In genomic region chr6:108696822-108697202, GRCm38 (mm10) we compare ENCODE assay signal across 24 mouse cellular contexts.
"Had no signal": no experiment of that assay in that cellular context is flagged by ENCODE, and none has a peak within 500 bp of the region (broad histone marks: within the 10 kb centered on the region; RNA-seq: fewer than 3 reads in every experiment).

No protein-coding gene starts in this region.

- H3K36me3 ChIP-seq: heart, embryonic 13.5 days; heart, embryonic 15.5 days; hindbrain, embryonic 13.5 days; hindbrain, embryonic 15.5 days; kidney, embryonic 15.5 days; limb, embryonic 13.5 days; limb, embryonic 15.5 days had no signal

- H3K9me3 ChIP-seq: heart, embryonic 13.5 days; heart, embryonic 15.5 days; hindbrain, embryonic 13.5 days; hindbrain, embryonic 15.5 days; kidney, embryonic 15.5 days; limb, embryonic 13.5 days; limb, embryonic 15.5 days had no signal

- H3K9ac ChIP-seq: heart, embryonic 13.5 days; heart, embryonic 15.5 days; hindbrain, embryonic 13.5 days; hindbrain, embryonic 15.5 days; kidney, embryonic 15.5 days; limb, embryonic 13.5 days; limb, embryonic 15.5 days had no signal

- DNase-seq: gastrocnemius, postnatal 14 days; gastrocnemius, postnatal 36 days; heart, adult 11 months; heart, postnatal 14 days; heart, postnatal 36 days; kidney, adult 11 months; kidney, adult 2 months; kidney, adult 9 months; kidney, postnatal 14 days; kidney, postnatal 36 days; layer of hippocampus, adult 9-11 months; layer of hippocampus, postnatal 36 days; left cerebral cortex, postnatal 4 days had no signal

- H3K4me2 ChIP-seq: heart, embryonic 11.5 days; heart, embryonic 13.5 days; heart, embryonic 15.5 days; hindbrain, embryonic 13.5 days; hindbrain, embryonic 15.5 days; kidney, embryonic 15.5 days; limb, embryonic 13.5 days; limb, embryonic 15.5 days had no signal

- H3K27ac ChIP-seq: heart, adult 2 months; heart, embryonic 13.5 days; heart, embryonic 15.5 days; hindbrain, embryonic 13.5 days; hindbrain, embryonic 15.5 days; hindbrain, postnatal 0 days; kidney, embryonic 15.5 days; kidney, postnatal 0 days; limb, embryonic 13.5 days; limb, embryonic 15.5 days had no signal

- H3K27me3 ChIP-seq: heart, embryonic 15.5 days; hindbrain, embryonic 15.5 days; kidney, embryonic 15.5 days; limb, embryonic 13.5 days; limb, embryonic 15.5 days had no signal

- H3K4me3 ChIP-seq: heart, adult 2 months; heart, embryonic 13.5 days; heart, embryonic 15.5 days; hindbrain, embryonic 13.5 days; hindbrain, embryonic 15.5 days; kidney, embryonic 15.5 days; limb, embryonic 13.5 days; limb, embryonic 15.5 days had no signal
